30 mouse cellular contexts compared by ENCODE assay signal in genomic region chr17:24496026-24496425, GRCm38 (mm10). TPM values are rescaled to one million over a fixed set of nuclear protein-coding genes. Genes with fewer than 3 reads are reported as not detected.
DNase-seq lines count a peak whose midpoint lies in the region; ATAC-seq lines count a peak whose summit lies in the region.
"Had no signal": no experiment of that assay in that cellular context is flagged by ENCODE, and none has a peak within 500 bp of the region (broad histone marks: within the 10 kb centered on the region; RNA-seq: fewer than 3 reads in every experiment).

No protein-coding gene starts in this region.

- no peak for DNase-seq in embryonic facial prominence, embryonic 10.5 days (ENCODE audit: low spot score)
- no peak for DNase-seq in neural tube, embryonic 10.5 days (ENCODE audit: extremely low spot score, low spot score)
- DNase-seq in gastrocnemius, postnatal 4 days (ENCODE audit: low spot score in 2 of 2) = no peak
- DNase-seq: adrenal gland, postnatal 25 days; B cell, adult 2 months; cerebellum, adult 18-20 months; gastrocnemius, postnatal 14 days; heart, adult 11 months; kidney, adult 2 months; kidney, postnatal 10 days; liver, postnatal 0 days; lung, postnatal 36 days; spleen, adult 18-20 months; thymus, adult 18-20 months; thymus, postnatal 25 days had no signal

- H3K27me3 ChIP-seq in embryonic facial prominence, embryonic 13.5 days = no peaks in the 10 kb centered on the region
- H3K27me3 ChIP-seq in embryonic facial prominence, embryonic 10.5 days (replicated peaks; ENCODE audit: low read depth, poor library complexity, severe bottlenecking) = peaks cover 1% of the 10 kb centered on the region; the same call in 1 of the 2 replicates
- no peaks in the 10 kb centered on the region for H3K27me3 ChIP-seq in intestine, embryonic 15.5 days (replicated peaks)
- H3K27me3 ChIP-seq in intestine, embryonic 16.5 days (replicated peaks; ENCODE audit: control insufficient read depth, insufficient read depth, low read length) = no peaks in the 10 kb centered on the region
- H3K27me3 ChIP-seq in neural tube, embryonic 13.5 days = no peaks in the 10 kb centered on the region

- no peak for ATAC-seq in embryonic facial prominence, embryonic 13.5 days (ENCODE audit: insufficient number of reproducible peaks, insufficient read depth, low FRiP score, low TSS enrichment, low read depth)
- ATAC-seq in intestine, embryonic 15.5 days = no peak
- ATAC-seq in intestine, embryonic 16.5 days = no peak
- no peak for ATAC-seq in neural tube, embryonic 13.5 days (ENCODE audit: low read depth)
- ATAC-seq: inflammation-experienced regulatory T-cells, adult 6 months; liver, embryonic 12.5 days; liver, postnatal 0 days had no signal

- H3K36me3 ChIP-seq in embryonic facial prominence, embryonic 13.5 days = peaks cover 5% of the 10 kb centered on the region; the same call in 1 of the 2 replicates
- H3K36me3 ChIP-seq in embryonic facial prominence, embryonic 10.5 days (replicated peaks) = peaks cover 19% of the 10 kb centered on the region
- no peaks in the 10 kb centered on the region for H3K36me3 ChIP-seq in intestine, embryonic 15.5 days
- H3K36me3 ChIP-seq in intestine, embryonic 16.5 days (ENCODE audit: control insufficient read depth, insufficient read depth, low read length) = no peaks in the 10 kb centered on the region
- peaks cover 51% of the 10 kb centered on the region for H3K36me3 ChIP-seq in neural tube, embryonic 13.5 days
- H3K36me3 ChIP-seq: heart, embryonic 10.5 days; heart, embryonic 15.5 days; liver, embryonic 12.5 days had no signal

- H3K4me2 ChIP-seq in embryonic facial prominence, embryonic 13.5 days = no peak overlapping the region
- no peak overlapping the region for H3K4me2 ChIP-seq in intestine, embryonic 15.5 days (replicated peaks)
- no peak overlapping the region for H3K4me2 ChIP-seq in intestine, embryonic 16.5 days (ENCODE audit: low read depth, low read length)
- H3K4me2 ChIP-seq in neural tube, embryonic 13.5 days = no peak overlapping the region
- H3K4me2 ChIP-seq: heart, embryonic 15.5 days; hindbrain, embryonic 14.5 days; liver, embryonic 12.5 days; midbrain, embryonic 11.5 days had no signal

- H3K9ac ChIP-seq in embryonic facial prominence, embryonic 13.5 days = peak overlapping the region; percentile 46; the same call in 1 of the 2 replicates
- 0 out of 2 replicates have a peak overlapping the region, but pooled peaks have one; percentile 13 for H3K9ac ChIP-seq in intestine, embryonic 15.5 days
- no peak overlapping the region; the same call in 1 of the 2 replicates for H3K9ac ChIP-seq in intestine, embryonic 16.5 days (ENCODE audit: low read depth, low read length)
- 0 out of 2 replicates have a peak overlapping the region, but pooled peaks have one; percentile 34 for H3K9ac ChIP-seq in neural tube, embryonic 13.5 days
- H3K9ac ChIP-seq: heart, embryonic 15.5 days; hindbrain, embryonic 14.5 days; liver, embryonic 12.5 days; liver, postnatal 0 days had no signal

- no peaks in the 10 kb centered on the region for H3K4me1 ChIP-seq in embryonic facial prominence, embryonic 13.5 days
- 0 out of 2 replicates have a peak, but pooled peaks cover 10% of the 10 kb centered on the region for H3K4me1 ChIP-seq in embryonic facial prominence, embryonic 10.5 days
- no peaks in the 10 kb centered on the region for H3K4me1 ChIP-seq in intestine, embryonic 15.5 days (replicated peaks)
- no peaks in the 10 kb centered on the region for H3K4me1 ChIP-seq in intestine, embryonic 16.5 days (ENCODE audit: control insufficient read depth, insufficient read depth, low read length)
- H3K4me1 ChIP-seq in neural tube, embryonic 13.5 days (replicated peaks) = peaks cover 18% of the 10 kb centered on the region
- H3K4me1 ChIP-seq: heart, embryonic 10.5 days; heart, embryonic 15.5 days; liver, embryonic 12.5 days had no signal

- H3K27ac ChIP-seq in embryonic facial prominence, embryonic 13.5 days = no peak overlapping the region
- H3K27ac ChIP-seq in embryonic facial prominence, embryonic 10.5 days (replicated peaks) = no peak overlapping the region
- H3K27ac ChIP-seq in intestine, embryonic 15.5 days = no peak overlapping the region
- H3K27ac ChIP-seq in intestine, embryonic 16.5 days (ENCODE audit: low read length) = no peak overlapping the region
- H3K27ac ChIP-seq in neural tube, embryonic 13.5 days (replicated peaks) = no peak overlapping the region
- H3K27ac ChIP-seq: heart, embryonic 10.5 days; heart, embryonic 15.5 days; hindbrain, embryonic 14.5 days; liver, embryonic 12.5 days had no signal

- H3K4me3 ChIP-seq in embryonic facial prominence, embryonic 13.5 days = no peak overlapping the region
- no peak overlapping the region for H3K4me3 ChIP-seq in embryonic facial prominence, embryonic 10.5 days
- no peak overlapping the region for H3K4me3 ChIP-seq in intestine, embryonic 15.5 days (replicated peaks)
- H3K4me3 ChIP-seq in intestine, embryonic 16.5 days (ENCODE audit: low read length) = no peak overlapping the region
- H3K4me3 ChIP-seq in neural tube, embryonic 13.5 days = no peak overlapping the region
- H3K4me3 ChIP-seq: heart, embryonic 10.5 days; heart, embryonic 15.5 days; liver, embryonic 12.5 days had no signal

- WGBS in embryonic facial prominence, embryonic 13.5 days = 88% methylated on average over 1 of the region's 1 CpGs
- WGBS in embryonic facial prominence, embryonic 10.5 days = 84% methylated on average over 1 of the region's 1 CpGs
- WGBS in intestine, embryonic 15.5 days = 93% methylated on average over 1 of the region's 1 CpGs
- 80% methylated on average over 1 of the region's 1 CpGs for WGBS in intestine, embryonic 16.5 days
- 86% methylated on average over 1 of the region's 1 CpGs for WGBS in neural tube, embryonic 13.5 days

- H3K9me3 ChIP-seq in embryonic facial prominence, embryonic 13.5 days = no peaks in the 10 kb centered on the region
- no peaks in the 10 kb centered on the region for H3K9me3 ChIP-seq in embryonic facial prominence, embryonic 10.5 days
- no peaks in the 10 kb centered on the region for H3K9me3 ChIP-seq in intestine, embryonic 15.5 days
- H3K9me3 ChIP-seq in intestine, embryonic 16.5 days (ENCODE audit: control insufficient read depth, low read length) = no peaks in the 10 kb centered on the region
- H3K9me3 ChIP-seq in neural tube, embryonic 13.5 days = no peaks in the 10 kb centered on the region
- H3K9me3 ChIP-seq: heart, embryonic 10.5 days; heart, embryonic 15.5 days; liver, embryonic 12.5 days had no signal

RNA-seq across cellular contexts. Expression of gene Caskin1, which starts 7.6 kb away (rescaled TPM):
- 3.5 and 5.4 TPM in 2 replicates for polyA plus RNA-seq in embryonic facial prominence, embryonic 13.5 days (2015; fragmentation: Nextera tagmentation; extraction: Ambion mirVana)
- 3.1 and 3.9 TPM in 2 replicates for polyA plus RNA-seq in embryonic facial prominence, embryonic 10.5 days (2016; fragmentation: Nextera tagmentation; extraction: Ambion mirVana)
- 1.5 and 1.8 TPM in 2 replicates for polyA plus RNA-seq in intestine, embryonic 15.5 days (2015; fragmentation: Nextera tagmentation; extraction: Ambion mirVana)
- 1.1 and 1.4 TPM in 2 replicates for polyA plus RNA-seq in intestine, embryonic 16.5 days (2015; fragmentation: Nextera tagmentation; extraction: Ambion mirVana)
- polyA plus RNA-seq in neural tube, embryonic 13.5 days (2015; fragmentation: Nextera tagmentation; extraction: Ambion mirVana) = 35.0 and 35.3 TPM in 2 replicates
- total RNA-seq in gastrocnemius, postnatal 4 days (2021) = 1 to 10 TPM; 1.6 TPM
- total RNA-seq: megakaryocyte, adult 5-6 weeks; neutrophil, adult 5-6 weeks had no signal
- polyA plus RNA-seq: liver, postnatal 0 days had no signal

RNA-seq across cellular contexts. Expression of gene Mlst8, which starts 17.1 kb away (rescaled TPM):
- polyA plus RNA-seq in embryonic facial prominence, embryonic 13.5 days (2015; fragmentation: Nextera tagmentation; extraction: Ambion mirVana) = 32.5 and 33.2 TPM in 2 replicates
- polyA plus RNA-seq in embryonic facial prominence, embryonic 10.5 days (2016; fragmentation: Nextera tagmentation; extraction: Ambion mirVana) = 37.5 and 39.0 TPM in 2 replicates
- polyA plus RNA-seq in intestine, embryonic 15.5 days (2015; fragmentation: Nextera tagmentation; extraction: Ambion mirVana) = 25.2 and 27.3 TPM in 2 replicates
- 25.1 and 26.0 TPM in 2 replicates for polyA plus RNA-seq in intestine, embryonic 16.5 days (2015; fragmentation: Nextera tagmentation; extraction: Ambion mirVana)
- polyA plus RNA-seq in neural tube, embryonic 13.5 days (2015; fragmentation: Nextera tagmentation; extraction: Ambion mirVana) = 35.7 and 36.2 TPM in 2 replicates
- 10 to 100 TPM; 12.4 to 16.8 TPM for total RNA-seq in gastrocnemius, postnatal 4 days (2021)

RNA-seq across cellular contexts. Expression of gene Bricd5, which starts 22.3 kb away (rescaled TPM):
- polyA plus RNA-seq in embryonic facial prominence, embryonic 13.5 days (2015; fragmentation: Nextera tagmentation; extraction: Ambion mirVana) = not detected in 2 replicates
- polyA plus RNA-seq in embryonic facial prominence, embryonic 10.5 days (2016; fragmentation: Nextera tagmentation; extraction: Ambion mirVana) = 0.36 and 0.67 TPM in 2 replicates
- polyA plus RNA-seq in intestine, embryonic 15.5 days (2015; fragmentation: Nextera tagmentation; extraction: Ambion mirVana) = 0.40 and 0.68 TPM in 2 replicates
- 0.34 and 0.40 TPM in 2 replicates for polyA plus RNA-seq in intestine, embryonic 16.5 days (2015; fragmentation: Nextera tagmentation; extraction: Ambion mirVana)
- polyA plus RNA-seq in neural tube, embryonic 13.5 days (2015; fragmentation: Nextera tagmentation; extraction: Ambion mirVana) = not detected in 2 replicates
- total RNA-seq in gastrocnemius, postnatal 4 days (2021) = 1 to 10 TPM in 1 of 2 experiments, under 1 TPM in 1; 0.91 to 1.5 TPM
- total RNA-seq: heart, postnatal 25 days; neutrophil, adult 5-6 weeks had no signal
- polyA plus RNA-seq: embryonic facial prominence, embryonic 11.5 days; inflammation-experienced regulatory T-cells, adult 6 months; liver, embryonic 12.5 days; liver, postnatal 0 days; lung, embryonic 16.5 days; midbrain, embryonic 11.5 days had no signal

RNA-seq across cellular contexts. Expression of gene Pgp, which starts 25.8 kb away (rescaled TPM):
- 47.4 and 48.7 TPM in 2 replicates for polyA plus RNA-seq in embryonic facial prominence, embryonic 13.5 days (2015; fragmentation: Nextera tagmentation; extraction: Ambion mirVana)
- polyA plus RNA-seq in embryonic facial prominence, embryonic 10.5 days (2016; fragmentation: Nextera tagmentation; extraction: Ambion mirVana) = 71.0 and 72.8 TPM in 2 replicates
- 79.9 and 80.6 TPM in 2 replicates for polyA plus RNA-seq in intestine, embryonic 15.5 days (2015; fragmentation: Nextera tagmentation; extraction: Ambion mirVana)
- 83.8 and 87.1 TPM in 2 replicates for polyA plus RNA-seq in intestine, embryonic 16.5 days (2015; fragmentation: Nextera tagmentation; extraction: Ambion mirVana)
- polyA plus RNA-seq in neural tube, embryonic 13.5 days (2015; fragmentation: Nextera tagmentation; extraction: Ambion mirVana) = 54.9 and 57.4 TPM in 2 replicates
- 10 to 100 TPM; 34.6 to 37.4 TPM for total RNA-seq in gastrocnemius, postnatal 4 days (2021)

RNA-seq across cellular contexts. Expression of gene E4f1, which starts 25.9 kb away (rescaled TPM):
- 44.4 and 46.4 TPM in 2 replicates for polyA plus RNA-seq in embryonic facial prominence, embryonic 13.5 days (2015; fragmentation: Nextera tagmentation; extraction: Ambion mirVana)
- 35.5 and 36.6 TPM in 2 replicates for polyA plus RNA-seq in embryonic facial prominence, embryonic 10.5 days (2016; fragmentation: Nextera tagmentation; extraction: Ambion mirVana)
- 23.0 and 29.3 TPM in 2 replicates for polyA plus RNA-seq in intestine, embryonic 15.5 days (2015; fragmentation: Nextera tagmentation; extraction: Ambion mirVana)
- 26.1 and 27.1 TPM in 2 replicates for polyA plus RNA-seq in intestine, embryonic 16.5 days (2015; fragmentation: Nextera tagmentation; extraction: Ambion mirVana)
- 39.7 and 41.6 TPM in 2 replicates for polyA plus RNA-seq in neural tube, embryonic 13.5 days (2015; fragmentation: Nextera tagmentation; extraction: Ambion mirVana)
- 10 to 100 TPM; 18.0 to 20.7 TPM for total RNA-seq in gastrocnemius, postnatal 4 days (2021)
